Mouse (Mus musculus): ENCODE results near the gene Rnf121. TPM values are rescaled to one million over a fixed set of nuclear protein-coding genes. Genes with fewer than 3 reads are reported as not detected.

The Rnf121 gene
- total RNA-seq, 1 experiment, result 45.7 TPM

DNA sequence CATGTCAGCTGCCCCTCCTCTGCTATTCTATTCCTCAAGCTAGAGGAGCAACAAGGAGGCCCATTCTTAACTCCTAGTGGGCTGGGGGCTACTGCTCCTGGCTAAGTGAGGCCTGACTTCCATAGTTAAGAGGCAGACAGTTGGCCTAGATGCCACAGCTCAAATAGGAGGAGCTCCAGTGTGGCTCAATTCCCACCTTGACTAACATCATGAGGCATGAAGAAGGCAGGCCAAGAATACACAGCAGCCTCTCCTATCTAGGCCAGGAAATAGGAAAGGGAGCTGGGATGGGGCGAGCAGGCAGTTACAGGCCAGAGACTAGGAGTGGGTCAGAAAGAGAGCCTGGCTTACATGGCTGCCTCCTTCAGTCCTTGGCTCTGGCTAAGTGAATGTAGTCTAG, 42.9 kb upstream of the Rnf121 start:
- no peak for DNase-seq (ENCODE audit: low read depth, low spot score)
- in situ Hi-C loops (cut with MboI; ENCODE audit: low sequenced_read_pairs in 2 of 2, unreplicated experiment in 2 of 2), result no loop called here
- Histone ChIP-seq H3K27ac (ENCODE audit: insufficient read depth, low read depth, low read length, poor library complexity, severe bottlenecking) (no peak overlapping the region), H3K36me3 (ENCODE audit: control insufficient read depth, insufficient read depth, low read length, poor library complexity, severe bottlenecking) (no peaks in the 10 kb centered on the region), H3K9ac (ENCODE audit: insufficient read depth, low read depth, low read length, poor library complexity, severe bottlenecking) (no peak overlapping the region), H3K9me3 (ENCODE audit: control insufficient read depth, insufficient read depth, low read depth, low read length) (no peaks in the 10 kb centered on the region), H3K4me1 (ENCODE audit: control insufficient read depth in 2 of 2, insufficient read depth in 2 of 2, low read length in 2 of 2, poor library complexity in 1 of 2) (peaks cover 0 to 6% of the 10 kb centered on the region in 2 experiments; a peak in 1 of 4 replicates), H3K4me3 (ENCODE audit: insufficient read depth in 1 of 2, low read depth in 1 of 2, low read length in 2 of 2, poor library complexity in 1 of 2, severe bottlenecking in 1 of 2) (no peak overlapping the region)
- TF ChIP-seq MAFK (IDR thresholded peaks at IDR 0.05; ENCODE audit: insufficient read depth, low read depth, low read length), result no peak
- TF ChIP-seq ZC3H11A (IDR thresholded peaks at IDR 0.05; ENCODE audit: borderline replicate concordance, low read depth, low read length), result no peak
- TF ChIP-seq HCFC1 (IDR thresholded peaks at IDR 0.05; ENCODE audit: borderline replicate concordance, insufficient read depth, low read length), result no peak
- no peak for TF ChIP-seq ZNF384 (IDR thresholded peaks at IDR 0.05; ENCODE audit: low read depth, low read length)
- no peak for TF ChIP-seq CHD2 (IDR thresholded peaks at IDR 0.05; ENCODE audit: low read depth, low read length)

DNA sequence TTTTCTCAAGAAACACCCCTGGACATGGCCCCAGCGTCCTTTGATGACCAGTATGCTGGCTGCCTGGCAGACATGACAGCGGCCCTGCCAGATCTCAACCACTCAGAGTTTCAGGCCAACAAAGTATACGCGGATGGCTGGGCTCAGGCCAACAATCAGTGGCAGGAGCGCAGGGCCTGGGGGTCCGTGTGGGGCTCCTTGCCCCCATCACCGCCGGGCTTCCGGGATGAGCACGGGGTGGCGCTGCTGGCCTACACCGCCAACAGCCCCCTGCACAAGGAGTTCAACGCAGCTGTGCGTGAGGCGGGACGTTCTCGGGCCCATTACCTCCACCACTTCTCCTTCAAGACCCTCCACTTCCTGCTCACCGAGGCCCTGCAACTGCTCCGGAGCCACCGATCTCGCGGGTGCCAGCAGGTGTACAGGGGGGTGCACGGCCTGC, 41.5 kb upstream of the Rnf121 start:
- no peak overlapping the region for H3K27ac ChIP-seq (ENCODE audit: insufficient read depth, low read depth, low read length, poor library complexity, severe bottlenecking)
- in situ Hi-C loops (cut with MboI; ENCODE audit: low sequenced_read_pairs in 2 of 2, unreplicated experiment in 2 of 2), result no loop called here
- H3K9me3 ChIP-seq (ENCODE audit: control insufficient read depth, insufficient read depth, low read depth, low read length), result no peaks in the 10 kb centered on the region

DNA sequence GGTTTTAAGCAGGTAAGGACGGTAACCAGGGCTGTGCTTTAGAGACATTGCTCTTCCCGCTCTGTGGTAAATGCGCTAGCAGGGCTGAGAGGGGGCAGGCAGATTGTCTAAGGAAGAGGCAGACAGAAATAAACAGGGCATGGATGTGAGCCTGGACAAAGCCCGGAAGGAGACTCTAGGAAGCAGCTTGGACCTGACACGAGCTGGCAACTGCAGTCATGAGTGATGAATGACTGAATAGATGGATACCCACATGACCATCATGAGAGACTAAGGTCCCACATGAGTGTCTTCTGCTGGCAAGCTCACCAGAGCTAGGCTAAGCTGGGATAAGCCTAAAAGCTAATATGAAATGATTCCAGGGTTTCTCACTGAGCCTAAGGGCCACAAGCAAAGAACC, 38.9 kb upstream of the Rnf121 start:
- H3K36me3 ChIP-seq (ENCODE audit: control insufficient read depth, insufficient read depth, low read length, poor library complexity, severe bottlenecking), result no peaks in the 10 kb centered on the region
- H3K27ac ChIP-seq (ENCODE audit: insufficient read depth, low read depth, low read length, poor library complexity, severe bottlenecking), result no peak overlapping the region
- H3K9ac ChIP-seq (ENCODE audit: insufficient read depth, low read depth, low read length, poor library complexity, severe bottlenecking), result no peak overlapping the region
- no peaks in the 10 kb centered on the region for H3K9me3 ChIP-seq (ENCODE audit: control insufficient read depth, insufficient read depth, low read depth, low read length)
- no peak overlapping the region for H3K4me3 ChIP-seq (ENCODE audit: insufficient read depth in 1 of 2, low read depth in 1 of 2, low read length in 2 of 2, poor library complexity in 1 of 2, severe bottlenecking in 1 of 2)
- DNase-seq (ENCODE audit: low read depth, low spot score), result no peak
- TF ChIP-seq MAFK (IDR thresholded peaks at IDR 0.05; ENCODE audit: insufficient read depth, low read depth, low read length) (no peak), ZC3H11A (IDR thresholded peaks at IDR 0.05; ENCODE audit: borderline replicate concordance, low read depth, low read length) (no peak), HCFC1 (IDR thresholded peaks at IDR 0.05; ENCODE audit: borderline replicate concordance, insufficient read depth, low read length) (no peak), CHD2 (IDR thresholded peaks at IDR 0.05; ENCODE audit: low read depth, low read length) (no peak), ZNF384 (IDR thresholded peaks at IDR 0.05; ENCODE audit: low read depth, low read length) (no peak)
- in situ Hi-C loops (cut with MboI; ENCODE audit: low sequenced_read_pairs in 2 of 2, unreplicated experiment in 2 of 2), result no loop called here
- H3K4me1 ChIP-seq (ENCODE audit: control insufficient read depth in 2 of 2, insufficient read depth in 2 of 2, low read length in 2 of 2, poor library complexity in 1 of 2), result peaks cover 15 to 25% of the 10 kb centered on the region in 2 experiments

More for the DNA sequence above, 41.5 kb upstream of the Rnf121 start:
- DNase-seq (ENCODE audit: low read depth, low spot score), result no peak
- H3K4me1 ChIP-seq (ENCODE audit: control insufficient read depth in 2 of 2, insufficient read depth in 2 of 2, low read length in 2 of 2, poor library complexity in 1 of 2), result peaks cover 3% of the 10 kb centered on the region in 2 experiments; a peak in 2 of 4 replicates
- H3K9ac ChIP-seq (ENCODE audit: insufficient read depth, low read depth, low read length, poor library complexity, severe bottlenecking), result peak overlapping the region; percentile 70
- no peak for TF ChIP-seq ZNF384 (IDR thresholded peaks at IDR 0.05; ENCODE audit: low read depth, low read length)
- no peak for TF ChIP-seq ZC3H11A (IDR thresholded peaks at IDR 0.05; ENCODE audit: borderline replicate concordance, low read depth, low read length)
- no peak for TF ChIP-seq MAFK (IDR thresholded peaks at IDR 0.05; ENCODE audit: insufficient read depth, low read depth, low read length)
- no peak for TF ChIP-seq CHD2 (IDR thresholded peaks at IDR 0.05; ENCODE audit: low read depth, low read length)
- TF ChIP-seq HCFC1 (IDR thresholded peaks at IDR 0.05; ENCODE audit: borderline replicate concordance, insufficient read depth, low read length), result no peak
- no peaks in the 10 kb centered on the region for H3K36me3 ChIP-seq (ENCODE audit: control insufficient read depth, insufficient read depth, low read length, poor library complexity, severe bottlenecking)
- peak overlapping the region; percentile 64 to 74 for H3K4me3 ChIP-seq (ENCODE audit: insufficient read depth in 1 of 2, low read depth in 1 of 2, low read length in 2 of 2, poor library complexity in 1 of 2, severe bottlenecking in 1 of 2)

DNA sequence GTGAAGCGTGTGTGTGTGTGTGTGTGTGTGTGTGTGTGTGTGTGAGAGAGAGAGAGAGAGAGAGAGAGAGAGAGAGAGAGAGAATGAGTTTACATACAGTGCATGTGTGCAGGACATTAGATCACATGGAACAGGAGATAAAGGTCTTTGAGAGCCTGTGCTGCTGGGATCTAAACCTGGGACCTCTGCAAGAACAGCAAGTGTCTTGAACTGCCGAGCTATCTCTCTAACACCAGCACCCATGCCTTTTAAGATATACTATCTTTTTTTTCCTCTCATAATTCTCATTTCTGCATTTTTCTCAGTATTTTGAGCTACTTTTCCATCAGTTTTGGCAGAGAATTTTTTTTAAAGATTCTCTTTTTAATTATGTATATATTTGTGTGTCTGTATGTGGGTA, 38.3 kb upstream of the Rnf121 start:
- no peaks in the 10 kb centered on the region for H3K9me3 ChIP-seq (ENCODE audit: control insufficient read depth, insufficient read depth, low read depth, low read length)
- H3K4me1 ChIP-seq (ENCODE audit: control insufficient read depth in 2 of 2, insufficient read depth in 2 of 2, low read length in 2 of 2, poor library complexity in 1 of 2), result peaks cover 15 to 25% of the 10 kb centered on the region in 2 experiments
- H3K36me3 ChIP-seq (ENCODE audit: control insufficient read depth, insufficient read depth, low read length, poor library complexity, severe bottlenecking), result no peaks in the 10 kb centered on the region
- no peak overlapping the region for H3K9ac ChIP-seq (ENCODE audit: insufficient read depth, low read depth, low read length, poor library complexity, severe bottlenecking)
- TF ChIP-seq CHD2 (IDR thresholded peaks at IDR 0.05; ENCODE audit: low read depth, low read length), result no peak
- no peak for TF ChIP-seq MAFK (IDR thresholded peaks at IDR 0.05; ENCODE audit: insufficient read depth, low read depth, low read length)
- TF ChIP-seq HCFC1 (IDR thresholded peaks at IDR 0.05; ENCODE audit: borderline replicate concordance, insufficient read depth, low read length), result no peak
- TF ChIP-seq ZNF384 (IDR thresholded peaks at IDR 0.05; ENCODE audit: low read depth, low read length), result no peak
- no peak for TF ChIP-seq ZC3H11A (IDR thresholded peaks at IDR 0.05; ENCODE audit: borderline replicate concordance, low read depth, low read length)
- H3K4me3 ChIP-seq (ENCODE audit: insufficient read depth in 1 of 2, low read depth in 1 of 2, low read length in 2 of 2, poor library complexity in 1 of 2, severe bottlenecking in 1 of 2), result no peak overlapping the region
- in situ Hi-C loops (cut with MboI; ENCODE audit: low sequenced_read_pairs in 2 of 2, unreplicated experiment in 2 of 2), result no loop called here
- DNase-seq (ENCODE audit: low read depth, low spot score), result no peak
- no peak overlapping the region for H3K27ac ChIP-seq (ENCODE audit: insufficient read depth, low read depth, low read length, poor library complexity, severe bottlenecking)

Measured in ES-E14 (cell line).